Mouse (Mus musculus) neural tube, embryonic 14.5 days (tissue): ENCODE data around the gene Degs2. TPM values are rescaled to one million over a fixed set of nuclear protein-coding genes. Genes with fewer than 3 reads are reported as not detected.

ENCODE experiments used
- ATAC-seq: fragments of 200-750 bp; cut with Nextera tagmentation; 2 replicates; pipeline ENCODE4 v1.8.0; 2017; ENCODE audit warnings: low read depth, mild to moderate bottlenecking, moderate TSS enrichment, moderate library complexity
- H3K27ac ChIP-seq: fragments of 300-500 bp; sonication (generic); 2 replicates; pipeline ENCODE4 v1.5.1; 2014; ENCODE audit warnings: low read depth, mild to moderate bottlenecking, control low read depth, low read length, moderate library complexity, mixed read lengths
- H3K27me3 ChIP-seq: fragments of 300-500 bp; sonication (generic); 2 replicates; pipeline ENCODE4 v1.6.1; 2014; ENCODE audit warnings: low read length; ENCODE audit not compliant: control insufficient read depth, insufficient read depth
- H3K36me3 ChIP-seq: fragments of 300-500 bp; sonication (generic); 2 replicates; pipeline ENCODE4 v1.6.1; 2014; ENCODE audit warnings: low read length, mixed read lengths; ENCODE audit not compliant: control insufficient read depth, insufficient read depth
- H3K4me1 ChIP-seq: fragments of 300-500 bp; sonication (generic); 2 replicates; pipeline ENCODE4 v1.6.1; 2014; ENCODE audit warnings: low read length; ENCODE audit not compliant: control insufficient read depth, insufficient read depth
- H3K4me2 ChIP-seq: fragments of 300-500 bp; sonication (generic); 2 replicates; pipeline ENCODE4 v1.6.1; 2014; ENCODE audit warnings: mild to moderate bottlenecking, low read depth, low read length, control low read depth
- H3K4me3 ChIP-seq: fragments of 300-500 bp; sonication (generic); 2 replicates; pipeline ENCODE4 v1.5.1; 2014; ENCODE audit warnings: low read depth, low read length, control low read depth, mixed read lengths
- H3K9ac ChIP-seq: fragments of 300-500 bp; sonication (generic); replicated peaks from 2 replicates; pipeline ENCODE4 v1.6.1; 2014; ENCODE audit warnings: low read depth, mild to moderate bottlenecking, control low read depth, low read length, mixed read lengths
- H3K9me3 ChIP-seq: fragments of 300-500 bp; sonication (generic); 2 replicates; pipeline ENCODE4 v1.6.1; 2016; ENCODE audit warnings: low read length; ENCODE audit not compliant: control insufficient read depth
- WGBS: fragments of 180-500 bp; shearing (Covaris S2); extraction: QIAGEN DNeasy Blood & Tissue Kit; methylation state at CpG from one replicate; pipeline ENCODE4 v1.1.7; 2014; 5-methylcytosine and 5-hydroxymethylcytosine counted together
- polyA plus RNA-seq: library from polyadenylated mRNA; unstranded; fragments of >200 nt; fragmentation: Nextera tagmentation; extraction: Ambion mirVana; gene quantifications from 2 replicates; pipeline ENCODE4 v1.2.1, GENCODE M21; 2014

Gene Degs2
- polyA plus RNA-seq, 1 experiment from 2014 or later = 3.4 TPM

DNA sequence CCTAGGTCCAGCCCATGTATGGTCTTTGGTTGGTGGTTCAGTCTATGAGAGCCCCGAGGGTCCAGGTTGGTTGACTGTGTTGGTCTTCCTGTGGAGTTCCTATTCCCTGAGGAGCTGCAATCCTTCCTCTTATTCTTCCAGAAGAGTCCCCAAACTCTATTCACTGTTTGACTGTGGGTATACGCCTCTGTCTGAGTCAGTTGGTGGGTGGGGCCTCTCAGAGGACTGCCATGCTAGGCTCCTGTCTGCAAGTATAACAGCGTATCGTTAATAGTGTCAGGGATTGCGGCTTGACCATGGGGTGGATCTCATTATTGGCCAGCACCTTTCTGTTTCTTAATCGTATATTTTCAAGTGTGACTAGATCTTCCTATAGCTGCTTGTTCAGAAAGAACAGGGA, 7.3 kb upstream of the Degs2 start:
- no peaks in the 10 kb centered on the region for H3K4me1 ChIP-seq
- H3K27me3 ChIP-seq = no peaks in the 10 kb centered on the region
- H3K4me3 ChIP-seq = no peak overlapping the region
- no peak overlapping the region for H3K27ac ChIP-seq
- H3K4me2 ChIP-seq = no peak overlapping the region
- no peaks in the 10 kb centered on the region for H3K9me3 ChIP-seq
- no peak overlapping the region for H3K9ac ChIP-seq
- H3K36me3 ChIP-seq = no peaks in the 10 kb centered on the region
- 85% methylated on average over 6 of the region's 6 CpGs for WGBS
- no peak for ATAC-seq

DNA sequence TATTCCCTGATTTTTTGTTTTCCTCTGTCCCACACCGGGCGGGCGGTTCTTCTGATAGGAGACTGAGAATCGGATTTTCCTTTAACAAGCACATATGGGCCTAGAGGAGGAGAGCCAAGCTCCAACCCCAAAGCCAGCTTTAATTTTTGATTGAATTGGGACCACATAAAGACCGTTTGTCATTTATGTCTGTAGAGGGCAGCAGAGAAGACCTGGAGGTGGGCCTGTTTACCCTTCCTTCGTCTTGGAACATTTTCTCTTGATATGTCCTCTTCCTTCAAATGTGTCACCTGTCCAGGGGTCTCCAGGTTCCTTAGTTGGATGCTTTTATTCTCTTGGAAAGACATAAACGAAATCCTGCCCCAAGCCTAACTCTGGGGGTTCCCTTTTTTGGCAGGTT, 4.0 kb upstream of the Degs2 start:
- H3K4me3 ChIP-seq = no peak overlapping the region
- no peak for ATAC-seq
- H3K9me3 ChIP-seq = no peaks in the 10 kb centered on the region
- H3K27me3 ChIP-seq = peaks cover 8% of the 10 kb centered on the region
- 55% methylated on average over 7 of the region's 7 CpGs for WGBS
- no peak overlapping the region for H3K27ac ChIP-seq
- H3K4me1 ChIP-seq = 0 out of 2 replicates have a peak, but pooled peaks cover 4% of the 10 kb centered on the region
- H3K36me3 ChIP-seq = no peaks in the 10 kb centered on the region
- no peak overlapping the region for H3K9ac ChIP-seq
- H3K4me2 ChIP-seq = no peak overlapping the region

DNA sequence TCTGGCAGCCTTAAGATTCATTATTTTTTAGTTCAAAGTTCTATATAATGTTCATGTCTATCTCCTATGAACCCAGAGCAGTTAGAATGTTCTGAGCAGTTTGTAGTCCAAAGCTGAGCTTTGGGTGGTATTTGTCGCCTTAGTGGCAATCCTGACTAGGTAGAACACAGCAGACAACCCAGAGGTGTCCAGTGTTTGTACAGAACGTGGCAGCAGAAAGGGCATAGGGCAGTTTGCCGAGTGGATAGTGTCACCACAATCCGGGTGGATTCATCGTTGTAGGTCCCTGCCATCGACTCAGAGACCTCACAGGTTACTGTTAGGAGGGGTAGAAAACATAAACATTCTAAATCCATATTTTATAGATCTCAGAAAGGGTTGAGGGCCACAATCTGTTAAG, 3.4 kb upstream of the Degs2 start:
- 92% methylated on average over 6 of the region's 6 CpGs for WGBS
- H3K4me2 ChIP-seq = no peak overlapping the region
- H3K36me3 ChIP-seq = no peaks in the 10 kb centered on the region
- peaks cover 8% of the 10 kb centered on the region for H3K27me3 ChIP-seq
- H3K27ac ChIP-seq = no peak overlapping the region
- H3K9me3 ChIP-seq = no peaks in the 10 kb centered on the region
- 0 out of 2 replicates have a peak, but pooled peaks cover 4% of the 10 kb centered on the region for H3K4me1 ChIP-seq
- no peak overlapping the region for H3K4me3 ChIP-seq
- no peak overlapping the region for H3K9ac ChIP-seq
- no peak for ATAC-seq

GRCm38 (mm10) chr12:108701221-108701620, 894 bp downstream of the Degs2 start:
- H3K9me3 ChIP-seq = no peaks in the 10 kb centered on the region
- H3K4me1 ChIP-seq = 0 out of 2 replicates have a peak, but pooled peaks cover 4% of the 10 kb centered on the region
- no peak for ATAC-seq
- no peaks in the 10 kb centered on the region for H3K36me3 ChIP-seq
- no peak overlapping the region for H3K4me2 ChIP-seq
- H3K9ac ChIP-seq = no peak overlapping the region
- WGBS = 56% methylated on average over 2 of the region's 2 CpGs
- no peak overlapping the region for H3K27ac ChIP-seq
- H3K4me3 ChIP-seq = no peak overlapping the region
- H3K27me3 ChIP-seq = peaks cover 8% of the 10 kb centered on the region

GRCm38 (mm10) chr12:108700037-108700436, 2.1 kb downstream of the Degs2 start:
- Histone ChIP-seq H3K4me2 (no peak overlapping the region), H3K9me3 (no peaks in the 10 kb centered on the region), H3K4me3 (no peak overlapping the region), H3K4me1 (0 out of 2 replicates have a peak, but pooled peaks cover 4% of the 10 kb centered on the region), H3K9ac (no peak overlapping the region), H3K36me3 (no peaks in the 10 kb centered on the region), H3K27me3 (peaks cover 8% of the 10 kb centered on the region), H3K27ac (no peak overlapping the region)
- 79% methylated on average over 5 of the region's 5 CpGs for WGBS
- no peak for ATAC-seq

DNA sequence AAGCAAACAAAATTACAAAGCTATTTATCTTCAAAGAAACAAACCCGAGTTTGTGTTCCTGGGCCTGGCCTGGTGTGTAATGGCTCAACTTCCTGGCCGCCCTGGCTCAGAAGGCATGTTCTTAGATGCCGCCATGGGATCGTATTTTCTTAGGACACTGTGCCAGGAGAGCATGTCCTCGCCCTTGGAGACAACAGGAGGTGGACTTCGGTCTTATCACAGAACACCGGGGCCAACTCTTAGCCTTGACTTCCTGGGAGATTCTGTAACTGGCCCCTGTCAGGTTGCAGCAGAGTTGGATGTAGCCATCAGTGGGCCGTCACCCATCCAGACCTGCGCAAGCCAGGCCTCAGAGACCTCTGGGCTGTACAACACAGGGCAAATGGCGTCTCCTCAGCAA, 2.5 kb downstream of the Degs2 start:
- Histone ChIP-seq H3K27ac (no peak overlapping the region), H3K9me3 (no peaks in the 10 kb centered on the region)
- no peak for ATAC-seq

GRCm38 (mm10) chr12:108698697-108699471, 3.2 kb downstream of the Degs2 start:
- ATAC-seq = no peak
- H3K27ac ChIP-seq = no peak overlapping the region
- WGBS = 66% methylated on average over 11 of the region's 11 CpGs

More for the DNA sequence above, 2.5 kb downstream of the Degs2 start:
- Histone ChIP-seq H3K4me2 (no peak overlapping the region), H3K4me1 (0 out of 2 replicates have a peak, but pooled peaks cover 4% of the 10 kb centered on the region), H3K4me3 (no peak overlapping the region), H3K27me3 (peaks cover 8% of the 10 kb centered on the region), H3K36me3 (no peaks in the 10 kb centered on the region), H3K9ac (no peak overlapping the region)
- 82% methylated on average over 10 of the region's 10 CpGs for whole genome bisulfite sequencing

DNA sequence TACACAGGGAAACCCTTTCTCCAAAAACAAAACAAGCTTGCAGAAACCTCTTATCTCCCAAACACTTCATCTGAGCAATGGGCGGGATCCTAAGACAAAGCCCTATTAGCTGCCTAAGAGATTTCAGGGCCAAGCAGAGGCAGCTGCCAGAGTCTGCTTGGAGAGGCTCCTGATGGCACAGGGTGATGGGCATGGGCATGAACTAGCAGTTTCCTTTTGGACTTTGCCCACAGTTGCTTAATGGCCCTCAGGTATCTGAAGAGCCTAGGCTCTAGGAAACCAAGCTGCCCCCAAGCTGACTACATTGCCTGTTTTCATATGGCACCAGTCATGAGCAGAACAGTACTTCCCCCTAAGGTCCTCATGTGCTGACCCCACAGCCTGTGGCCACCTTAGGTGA, 7.9 kb downstream of the Degs2 start:
- ATAC-seq = no peak
- Histone ChIP-seq H3K4me2 (no peak overlapping the region), H3K4me1 (no peaks in the 10 kb centered on the region), H3K9ac (no peak overlapping the region), H3K9me3 (no peaks in the 10 kb centered on the region), H3K27ac (no peak overlapping the region), H3K4me3 (no peak overlapping the region), H3K27me3 (no peaks in the 10 kb centered on the region), H3K36me3 (0 out of 2 replicates have a peak, but pooled peaks cover 1% of the 10 kb centered on the region)
- WGBS = 86% methylated on average over 1 of the region's 1 CpGs

More at GRCm38 (mm10) chr12:108698697-108699471, 3.2 kb downstream of the Degs2 start:
- H3K4me3 ChIP-seq = no peak overlapping the region
- H3K4me1 ChIP-seq = 0 out of 2 replicates have a peak, but pooled peaks cover 4% of the 10 kb centered on the region
- no peak overlapping the region for H3K4me2 ChIP-seq
- H3K27me3 ChIP-seq = peaks cover 8% of the 10 kb centered on the region
- no peak overlapping the region for H3K9ac ChIP-seq
- H3K36me3 ChIP-seq = no peaks in the 10 kb centered on the region
- H3K9me3 ChIP-seq = no peaks in the 10 kb centered on the region

- 78% methylated on average over 2 of the region's 2 CpGs for WGBS
- Histone ChIP-seq H3K36me3 (0 out of 2 replicates have a peak, but pooled peaks cover 5% of the 10 kb centered on the region), H3K27ac (no peak overlapping the region), H3K9ac (no peak overlapping the region), H3K4me3 (no peak overlapping the region), H3K27me3 (no peaks in the 10 kb centered on the region), H3K4me2 (no peak overlapping the region), H3K9me3 (no peaks in the 10 kb centered on the region), H3K4me1 (no peaks in the 10 kb centered on the region)
- ATAC-seq = peak; percentile 18; the same call in 1 of the 2 replicates
Observed at GRCm38 (mm10) chr12:108693592-108693991, 8.5 kb downstream of the Degs2 start.
